Mouse (Mus musculus): ENCODE results near the gene Ubxn7. TPM values are rescaled to one million over a fixed set of nuclear protein-coding genes. Genes with fewer than 3 reads are reported as not detected.
A peak's percentile ranks its signal among the peaks of the same experiment; 100 is the strongest.

Ubxn7 gene
- polyA plus RNA-seq, 1 experiment from 2014 or later = 24.6 TPM

- H3K27me3 ChIP-seq (replicated peaks) = no peaks in the 10 kb centered on the region
- WGBS = 74% methylated on average over 9 of the region's 9 CpGs
- H3K4me3 ChIP-seq = no peak overlapping the region
- H3K27ac ChIP-seq (ENCODE audit: poor library complexity, severe bottlenecking) = no peak overlapping the region
- ATAC-seq (ENCODE audit: insufficient number of reproducible peaks, low FRiP score) = no peak
- no peak overlapping the region for H3K9ac ChIP-seq
- H3K4me1 ChIP-seq (replicated peaks) = peaks cover 6% of the 10 kb centered on the region; the same call in 1 of the 2 replicates
- no peaks in the 10 kb centered on the region for H3K9me3 ChIP-seq (replicated peaks)
- no peaks in the 10 kb centered on the region for H3K36me3 ChIP-seq
- no peak overlapping the region for H3K4me2 ChIP-seq
Measured at GRCm38 (mm10) chr16:32401335-32401965, 69.4 kb downstream of the Ubxn7 start.

- Histone ChIP-seq H3K27ac (ENCODE audit: poor library complexity, severe bottlenecking) (no peak overlapping the region), H3K36me3 (no peaks in the 10 kb centered on the region), H3K4me2 (no peak overlapping the region), H3K27me3 (replicated peaks) (no peaks in the 10 kb centered on the region), H3K4me3 (no peak overlapping the region), H3K4me1 (replicated peaks) (no peaks in the 10 kb centered on the region), H3K9me3 (replicated peaks) (no peaks in the 10 kb centered on the region), H3K9ac (no peak overlapping the region)
- no peak for ATAC-seq (ENCODE audit: insufficient number of reproducible peaks, low FRiP score)
- WGBS = 67% methylated on average over 3 of the region's 3 CpGs
Measured at GRCm38 (mm10) chr16:32402818-32403217, 70.8 kb downstream of the Ubxn7 start.

- no peaks in the 10 kb centered on the region for H3K27me3 ChIP-seq (replicated peaks)
- WGBS = 82% methylated on average over 9 of the region's 9 CpGs
- no peak overlapping the region for H3K4me2 ChIP-seq
- H3K4me1 ChIP-seq (replicated peaks) = no peaks in the 10 kb centered on the region
- ATAC-seq (ENCODE audit: insufficient number of reproducible peaks, low FRiP score) = no peak
- no peaks in the 10 kb centered on the region for H3K9me3 ChIP-seq (replicated peaks)
- no peak overlapping the region for H3K9ac ChIP-seq
- H3K36me3 ChIP-seq = no peaks in the 10 kb centered on the region
- H3K4me3 ChIP-seq = no peak overlapping the region
- H3K27ac ChIP-seq (ENCODE audit: poor library complexity, severe bottlenecking) = no peak overlapping the region
Measured at GRCm38 (mm10) chr16:32405716-32406115, 73.7 kb downstream of the Ubxn7 start.

- no peaks in the 10 kb centered on the region for H3K36me3 ChIP-seq
- H3K27ac ChIP-seq (ENCODE audit: poor library complexity, severe bottlenecking) = no peak overlapping the region
- H3K9me3 ChIP-seq (replicated peaks) = no peaks in the 10 kb centered on the region
- no peaks in the 10 kb centered on the region for H3K27me3 ChIP-seq (replicated peaks)
- no peak overlapping the region for H3K4me2 ChIP-seq
- H3K9ac ChIP-seq = no peak overlapping the region
- H3K4me1 ChIP-seq (replicated peaks) = no peaks in the 10 kb centered on the region
- 68% methylated on average over 6 of the region's 6 CpGs for WGBS
- no peak for ATAC-seq (ENCODE audit: insufficient number of reproducible peaks, low FRiP score)
- H3K4me3 ChIP-seq = no peak overlapping the region
Measured at GRCm38 (mm10) chr16:32406671-32407070, 74.6 kb downstream of the Ubxn7 start.

- Histone ChIP-seq H3K27me3 (replicated peaks) (no peaks in the 10 kb centered on the region), H3K36me3 (no peaks in the 10 kb centered on the region), H3K4me1 (replicated peaks) (no peaks in the 10 kb centered on the region), H3K4me2 (no peak overlapping the region), H3K9ac (no peak overlapping the region), H3K9me3 (replicated peaks) (no peaks in the 10 kb centered on the region), H3K4me3 (no peak overlapping the region), H3K27ac (ENCODE audit: poor library complexity, severe bottlenecking) (no peak overlapping the region)
- no peak for ATAC-seq (ENCODE audit: insufficient number of reproducible peaks, low FRiP score)
- 77% methylated on average over 10 of the region's 10 CpGs for WGBS
Measured at GRCm38 (mm10) chr16:32407730-32408129, 75.7 kb downstream of the Ubxn7 start.

GRCm38 (mm10) chr16:32417457-32417856 is 85.4 kb downstream of the Ubxn7 start:
- no peak overlapping the region for H3K4me2 ChIP-seq
- H3K27ac ChIP-seq (ENCODE audit: poor library complexity, severe bottlenecking) = no peak overlapping the region
- 52% methylated on average over 1 of the region's 1 CpGs for WGBS
- H3K27me3 ChIP-seq (replicated peaks) = no peaks in the 10 kb centered on the region
- H3K4me3 ChIP-seq = no peak overlapping the region
- no peaks in the 10 kb centered on the region for H3K9me3 ChIP-seq (replicated peaks)
- no peaks in the 10 kb centered on the region for H3K36me3 ChIP-seq
- peaks cover 6% of the 10 kb centered on the region; the same call in 1 of the 2 replicates for H3K4me1 ChIP-seq (replicated peaks)
- no peak for ATAC-seq (ENCODE audit: insufficient number of reproducible peaks, low FRiP score)
- H3K9ac ChIP-seq = no peak overlapping the region

GRCm38 (mm10) chr16:32419517-32420483 is 87.7 kb downstream of the Ubxn7 start, which contains the start of gene Tctex1d2:
Gene Tctex1d2 (plus strand): TSS chr16:32419702.
- Histone ChIP-seq H3K9me3 (replicated peaks) (no peaks in the 10 kb centered on the region), H3K9ac (peak within 1 kb of the TSS; percentile 85), H3K4me1 (replicated peaks) (peaks cover 6% of the 10 kb centered on the region; the same call in 1 of the 2 replicates), H3K36me3 (no peaks in the 10 kb centered on the region), H3K27ac (ENCODE audit: poor library complexity, severe bottlenecking) (peak within 1 kb of the TSS; percentile 96), H3K4me2 (peak within 1 kb of the TSS; percentile 87), H3K27me3 (replicated peaks) (no peaks in the 10 kb centered on the region), H3K4me3 (peak within 1 kb of the TSS; percentile 83)
- 2% methylated on average over 45 of the region's 45 CpGs for WGBS
- peak; percentile 95 for ATAC-seq (ENCODE audit: insufficient number of reproducible peaks, low FRiP score)

- Histone ChIP-seq H3K4me1 (replicated peaks) (peaks cover 14% of the 10 kb centered on the region), H3K4me3 (no peak overlapping the region), H3K27ac (ENCODE audit: poor library complexity, severe bottlenecking) (no peak overlapping the region), H3K9me3 (replicated peaks) (no peaks in the 10 kb centered on the region), H3K4me2 (no peak overlapping the region), H3K36me3 (no peaks in the 10 kb centered on the region), H3K9ac (no peak overlapping the region), H3K27me3 (replicated peaks) (no peaks in the 10 kb centered on the region)
- ATAC-seq (ENCODE audit: insufficient number of reproducible peaks, low FRiP score) = no peak
- 89% methylated on average over 3 of the region's 3 CpGs for WGBS
Measured at GRCm38 (mm10) chr16:32427506-32427905, 95.4 kb downstream of the Ubxn7 start.

DNA sequence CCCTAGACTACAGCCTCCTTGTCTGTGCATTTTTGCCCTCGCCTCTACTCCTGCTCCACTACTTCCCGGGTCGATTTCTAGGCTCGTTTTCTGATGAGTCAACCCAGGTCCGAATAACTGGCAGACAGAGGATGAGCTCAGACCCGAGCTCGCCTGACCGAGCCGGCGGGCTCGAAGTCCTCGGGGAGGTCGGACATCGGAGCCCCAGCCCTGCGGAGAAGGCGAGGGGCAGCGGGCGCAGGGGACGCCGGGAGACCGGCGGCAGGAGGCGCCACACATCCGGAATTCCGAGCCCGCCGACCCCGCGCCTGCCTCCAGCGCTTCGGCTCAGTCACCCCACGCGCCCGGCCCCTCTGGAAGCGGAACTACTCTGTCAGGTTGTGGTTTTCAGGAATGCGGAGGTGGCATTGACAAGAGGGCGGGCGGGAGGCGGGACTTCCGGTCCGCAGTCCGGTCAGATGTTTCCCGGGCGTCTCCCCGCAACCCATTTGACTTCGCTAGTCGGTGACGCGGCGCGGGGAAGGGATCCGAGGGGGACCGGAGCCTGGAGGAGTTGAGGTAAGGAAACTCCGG is 98.5 kb downstream of the Ubxn7 start, which contains the start of gene Pcyt1a:
Gene Pcyt1a, plus strand, starts transcription at position 448 of the 573 bp plus-strand sequence.
- H3K27ac ChIP-seq (ENCODE audit: poor library complexity, severe bottlenecking) = peak within 1 kb of the TSS; percentile 88
- H3K27me3 ChIP-seq (replicated peaks) = no peaks in the 10 kb centered on the region
- no peaks in the 10 kb centered on the region for H3K9me3 ChIP-seq (replicated peaks)
- H3K4me2 ChIP-seq = peak within 1 kb of the TSS; percentile 88
- under 1% methylated on average over 43 of the region's 54 CpGs for WGBS
- H3K4me3 ChIP-seq = peak within 1 kb of the TSS; percentile 75
- H3K4me1 ChIP-seq (replicated peaks) = peaks cover 28% of the 10 kb centered on the region
- peak within 1 kb of the TSS; percentile 85 for H3K9ac ChIP-seq
- no peaks in the 10 kb centered on the region for H3K36me3 ChIP-seq
- ATAC-seq (ENCODE audit: insufficient number of reproducible peaks, low FRiP score) = peak; percentile 95

DNA sequence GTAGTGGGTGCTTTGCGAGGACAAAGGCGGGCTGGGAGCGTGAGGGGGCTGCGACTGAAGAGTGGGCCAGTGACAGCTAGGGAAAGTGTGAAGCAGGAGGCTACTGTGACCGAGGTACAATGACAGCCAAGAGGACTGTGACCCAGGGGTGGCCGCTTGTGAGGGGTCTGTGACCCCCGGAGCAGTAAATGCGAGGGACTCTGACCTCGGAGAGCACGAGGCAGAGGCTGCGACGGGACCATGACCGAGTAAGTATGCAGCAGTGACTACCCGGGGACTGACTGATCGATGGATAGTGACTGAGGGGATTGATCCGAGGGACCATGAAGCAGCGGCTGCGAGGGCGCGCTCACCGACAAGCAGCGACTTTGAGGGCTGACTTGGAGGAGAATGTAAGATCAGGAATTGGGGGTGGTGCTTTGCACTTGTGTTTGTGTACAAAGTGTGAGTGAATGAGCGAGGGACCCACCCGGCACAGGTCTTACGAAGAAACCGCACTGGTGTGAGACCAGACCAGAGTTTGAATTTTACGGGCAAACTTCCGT is 99.1 kb downstream of the Ubxn7 start:
- Histone ChIP-seq H3K9ac (peak overlapping the region; percentile 85), H3K4me2 (peak overlapping the region; percentile 88), H3K36me3 (no peaks in the 10 kb centered on the region), H3K4me1 (replicated peaks) (peaks cover 28% of the 10 kb centered on the region), H3K4me3 (peak overlapping the region; percentile 75), H3K27ac (ENCODE audit: poor library complexity, severe bottlenecking) (peak overlapping the region; percentile 88), H3K27me3 (replicated peaks) (no peaks in the 10 kb centered on the region), H3K9me3 (replicated peaks) (no peaks in the 10 kb centered on the region)
- peak; percentile 61 for ATAC-seq (ENCODE audit: insufficient number of reproducible peaks, low FRiP score)
- 1% methylated on average over 28 of the region's 28 CpGs for WGBS
